Mouse (Mus musculus): Measurements from ENCODE around the gene Aldh1l1. TPM values are rescaled to one million over a fixed set of nuclear protein-coding genes. Genes with fewer than 3 reads are reported as not detected.

Aldh1l1 gene
- total RNA-seq, 2 experiments from 2014 or later, result 42.9 to 45.0 TPM

DNA sequence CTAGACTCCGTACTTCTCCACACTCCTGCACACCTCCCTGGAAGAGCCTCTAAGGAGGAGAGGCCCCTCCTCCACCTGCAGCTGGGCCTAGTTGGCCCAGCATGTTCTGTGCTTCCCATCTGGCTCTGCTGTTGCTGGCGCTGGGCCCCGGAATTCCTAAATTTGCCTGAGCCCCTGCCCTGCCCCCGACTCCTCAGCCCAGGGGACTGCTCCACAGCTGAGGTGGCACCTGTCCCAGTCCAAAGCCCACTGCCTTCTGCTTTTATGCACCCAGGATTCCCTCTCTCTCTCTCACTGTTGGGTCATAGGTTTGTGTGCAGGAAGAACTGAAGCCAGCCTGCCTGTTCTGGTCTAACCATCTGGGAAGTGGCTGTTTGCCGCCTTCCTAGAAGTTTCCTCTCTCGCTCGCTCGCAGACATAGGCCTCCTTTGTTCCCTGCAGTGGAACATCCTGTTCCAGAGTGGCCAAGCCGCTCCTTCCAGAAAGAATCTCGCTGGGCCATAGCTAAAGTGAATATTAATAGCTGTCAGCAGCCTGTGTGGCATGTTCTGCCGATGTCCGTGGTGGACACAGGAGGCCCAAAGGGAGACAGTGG lies 15.2 kb upstream of the Aldh1l1 start:
- DNase-seq (ENCODE audit: low spot score in 2 of 2), result peak; percentile 71 to 76

DNA sequence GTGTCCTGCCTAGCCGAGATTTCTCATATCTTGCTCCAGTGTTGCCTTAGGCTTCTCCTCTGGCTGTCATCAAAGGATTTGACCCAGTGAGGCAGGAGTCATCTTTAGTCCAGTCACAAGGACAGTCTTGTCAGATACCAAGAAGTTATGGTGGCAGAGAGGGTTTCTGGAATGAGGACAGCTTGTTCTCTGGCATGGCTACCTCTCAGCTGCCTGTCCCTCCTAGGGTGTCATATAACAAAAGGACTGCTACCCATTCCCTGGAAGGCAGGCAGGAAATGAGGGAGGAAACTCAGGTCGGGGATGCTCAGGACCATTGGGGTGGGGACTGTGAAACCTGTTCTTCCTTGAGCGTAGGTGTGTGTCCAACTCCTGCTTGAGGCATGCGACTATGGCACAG lies 14.1 kb upstream of the Aldh1l1 start:
- DNase-seq (ENCODE audit: low spot score in 2 of 2), result no peak

DNA sequence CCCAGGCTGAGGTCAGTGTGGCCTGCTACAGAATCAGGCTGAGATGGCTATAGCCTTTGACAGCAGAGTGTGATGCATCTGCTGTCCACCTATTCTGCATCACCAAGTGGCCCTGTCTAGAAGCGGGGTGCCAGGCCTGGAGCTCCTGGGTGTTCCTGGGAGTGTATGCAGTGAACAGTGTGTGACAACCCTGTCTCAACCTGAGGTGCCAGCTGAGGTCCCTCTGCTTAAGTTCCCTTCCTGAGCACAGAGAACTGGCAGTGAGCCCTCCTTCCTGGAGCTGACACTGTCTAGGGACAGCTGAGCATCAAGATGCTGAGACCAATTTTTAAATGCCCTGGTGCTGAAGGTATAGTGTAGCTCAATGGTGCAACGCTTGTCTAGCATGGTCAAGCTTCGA lies 13.5 kb upstream of the Aldh1l1 start:
- DNase-seq (ENCODE audit: low spot score in 2 of 2), result no peak

DNA sequence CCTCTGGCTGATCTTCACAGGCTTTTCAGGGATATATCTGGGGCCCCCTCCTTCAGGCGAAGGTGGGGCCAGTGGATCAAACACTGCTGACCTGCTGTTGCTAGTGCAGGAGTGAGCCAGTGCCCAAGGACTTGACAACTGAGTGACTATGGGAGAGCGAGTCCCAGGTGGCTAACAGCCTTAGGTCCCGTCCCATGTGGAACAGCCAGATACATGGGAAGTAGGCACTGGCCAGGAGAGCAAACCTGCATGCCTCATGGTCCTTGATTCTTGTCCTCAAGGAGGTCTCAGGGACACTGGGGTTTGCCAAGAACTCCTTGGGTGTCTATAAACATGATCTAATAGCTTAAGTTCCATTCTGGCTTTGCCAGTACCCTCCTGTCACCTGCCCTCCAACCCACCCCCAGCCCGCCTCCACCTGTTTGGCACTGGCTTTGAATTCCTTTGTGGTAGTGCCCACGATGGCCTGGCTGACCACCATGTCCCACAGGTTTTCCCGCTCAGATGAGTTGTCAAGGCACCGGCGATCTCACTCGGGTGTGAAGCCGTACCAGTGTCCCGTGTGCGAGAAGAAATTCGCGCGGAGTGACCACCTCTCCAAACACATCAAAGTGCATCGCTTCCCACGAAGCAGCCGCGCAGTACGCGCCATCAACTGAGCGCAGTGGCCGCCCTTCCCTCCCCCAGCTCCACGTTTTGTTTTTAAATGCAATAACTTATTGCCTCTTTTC lies 12.4 kb upstream of the Aldh1l1 start:
- no peak for DNase-seq (ENCODE audit: low spot score in 2 of 2)

DNA sequence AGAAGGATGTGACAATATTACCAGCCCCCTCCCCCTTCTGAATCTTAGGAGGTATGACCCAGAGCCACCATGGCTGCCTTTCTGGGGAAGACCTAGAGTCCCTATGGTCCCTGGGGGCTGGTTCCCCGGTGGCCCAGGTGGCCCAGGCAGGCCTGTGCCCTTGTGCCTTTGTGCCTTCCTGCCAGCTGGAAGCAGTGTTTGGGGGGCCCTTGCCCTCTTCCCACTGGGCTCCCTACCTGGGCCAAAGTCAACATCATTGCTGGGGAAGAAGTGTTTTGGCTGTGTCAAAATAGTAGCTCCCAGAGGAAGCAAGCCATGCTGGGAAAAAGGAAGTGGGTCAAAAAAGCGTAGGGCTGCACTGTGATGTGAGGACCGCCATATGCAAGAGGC lies 11.9 kb upstream of the Aldh1l1 start:
- no peak for DNase-seq (ENCODE audit: low spot score in 2 of 2)

DNA sequence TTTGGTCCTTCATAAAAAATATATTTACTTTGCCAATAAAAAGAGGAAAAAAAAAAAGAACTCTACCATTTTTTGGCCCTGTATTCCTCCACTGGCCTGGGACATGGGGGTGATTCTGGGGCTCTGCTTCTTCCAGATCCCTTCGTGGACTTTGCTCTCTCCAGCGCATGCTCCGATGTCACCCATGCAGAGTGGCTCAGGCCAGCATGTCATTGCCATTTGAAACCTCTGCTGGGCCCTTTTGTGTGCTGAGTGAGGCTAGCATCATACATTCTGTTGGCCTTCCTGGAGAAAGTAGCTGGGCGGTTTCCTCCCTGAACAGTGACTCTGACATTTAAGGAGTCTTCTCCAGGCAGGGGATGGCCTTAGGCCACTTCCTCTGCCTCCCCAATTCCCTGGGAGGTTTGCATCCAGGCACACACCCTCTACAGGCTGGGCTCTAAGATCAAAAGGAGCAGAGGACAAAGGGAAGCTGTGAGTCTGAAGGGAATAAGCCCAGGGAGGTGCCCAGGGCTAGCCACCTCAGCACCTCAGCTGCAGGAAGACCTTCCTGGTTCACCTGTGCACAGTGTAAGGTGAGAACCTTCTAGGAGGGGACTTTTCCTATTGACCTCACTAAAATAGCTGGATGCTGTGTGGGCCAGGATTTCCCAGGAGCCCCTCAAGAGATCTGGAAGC lies 10.9 kb upstream of the Aldh1l1 start:
- no peak for DNase-seq (ENCODE audit: low spot score in 2 of 2)

DNA sequence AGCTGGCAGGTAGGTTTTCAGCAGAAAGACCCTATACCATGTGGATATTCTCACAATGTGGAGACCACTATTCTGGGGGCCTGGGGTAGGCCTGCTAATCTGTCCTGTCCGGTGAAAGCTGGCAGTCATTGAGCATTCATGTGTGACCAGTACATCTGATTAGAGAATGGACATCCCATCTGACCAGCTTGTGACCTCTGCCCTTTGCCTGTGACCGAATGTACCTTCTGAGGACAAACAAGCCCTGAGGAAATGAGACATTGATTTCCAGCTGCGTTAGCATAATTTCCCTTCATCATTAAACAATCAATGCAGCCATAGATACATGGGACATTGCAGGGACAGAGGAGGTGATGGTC lies 10.4 kb upstream of the Aldh1l1 start:
- DNase-seq (ENCODE audit: low spot score in 2 of 2), result no peak

DNA sequence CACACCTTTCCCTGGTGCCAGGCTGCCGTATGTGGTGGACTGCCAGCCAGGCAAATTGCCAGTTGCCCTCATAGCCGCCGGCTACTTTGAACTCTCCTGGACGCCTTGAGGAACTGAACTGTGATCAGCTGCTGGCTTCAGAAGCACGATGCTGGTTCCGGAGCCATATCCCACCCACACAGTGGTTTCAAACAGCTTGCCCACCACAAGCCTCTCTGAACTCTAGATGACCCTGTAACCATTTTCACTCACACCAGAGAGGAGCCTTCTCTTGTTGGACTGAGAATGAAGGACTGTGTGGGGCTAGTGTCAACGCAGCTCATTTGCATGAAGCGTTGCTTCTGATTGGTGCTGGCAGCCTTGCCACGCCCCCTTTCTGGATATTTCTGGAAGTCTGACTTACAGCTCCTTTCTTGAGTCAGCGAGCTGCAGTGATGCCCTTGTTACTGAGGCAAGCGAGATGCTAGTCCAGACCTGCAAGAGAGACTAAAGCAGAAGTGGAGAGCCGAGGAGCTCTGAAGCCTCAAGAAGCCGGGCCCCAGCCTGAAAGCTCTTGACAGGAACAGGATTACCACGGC lies 9.2 kb upstream of the Aldh1l1 start:
- DNase-seq (ENCODE audit: low spot score in 2 of 2), result peak in 1 of 2 experiments; percentile 22

DNA sequence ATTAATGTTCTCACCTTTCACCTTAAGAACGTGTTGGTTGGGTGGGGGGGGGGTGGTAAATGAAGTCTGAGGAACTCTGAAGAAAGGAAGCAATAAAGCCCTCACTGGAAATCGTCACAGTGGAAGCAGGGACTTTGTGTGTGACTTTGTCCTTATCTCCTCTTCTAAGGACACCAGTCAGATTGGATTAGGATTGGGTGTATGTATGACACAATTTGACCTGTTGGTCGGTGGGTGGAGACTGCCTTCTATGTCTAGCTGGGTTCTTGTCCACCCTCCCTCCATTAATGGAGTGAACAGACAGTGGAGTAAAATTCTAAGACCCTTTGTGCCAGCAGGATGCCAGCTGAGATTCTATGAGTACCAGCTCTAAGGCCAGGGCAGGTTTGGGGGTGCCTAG lies 2.0 kb upstream of the Aldh1l1 start:
- no peak for DNase-seq (ENCODE audit: low spot score in 2 of 2)

DNA sequence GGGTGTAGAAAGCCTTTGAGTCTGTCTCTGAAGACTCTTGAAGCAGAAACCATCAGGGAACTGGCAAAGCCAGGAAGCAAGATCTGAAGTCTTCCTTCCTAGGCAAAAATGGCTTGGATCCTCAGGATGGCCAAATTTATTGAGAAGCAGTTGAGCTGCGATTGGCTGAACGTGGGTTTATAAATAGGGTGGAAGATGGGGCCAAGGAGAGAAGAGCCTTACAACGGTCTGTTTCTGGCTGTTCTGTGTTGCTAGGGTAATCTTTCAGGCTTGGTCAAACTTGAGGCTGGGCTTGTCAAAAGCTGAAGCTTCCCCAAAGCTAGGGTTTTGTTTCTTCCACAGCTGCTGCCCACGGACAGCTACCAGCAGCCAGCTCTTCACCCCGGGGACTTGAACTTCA lies 1.4 kb upstream of the Aldh1l1 start:
- no peak for DNase-seq (ENCODE audit: low spot score in 2 of 2)

DNA sequence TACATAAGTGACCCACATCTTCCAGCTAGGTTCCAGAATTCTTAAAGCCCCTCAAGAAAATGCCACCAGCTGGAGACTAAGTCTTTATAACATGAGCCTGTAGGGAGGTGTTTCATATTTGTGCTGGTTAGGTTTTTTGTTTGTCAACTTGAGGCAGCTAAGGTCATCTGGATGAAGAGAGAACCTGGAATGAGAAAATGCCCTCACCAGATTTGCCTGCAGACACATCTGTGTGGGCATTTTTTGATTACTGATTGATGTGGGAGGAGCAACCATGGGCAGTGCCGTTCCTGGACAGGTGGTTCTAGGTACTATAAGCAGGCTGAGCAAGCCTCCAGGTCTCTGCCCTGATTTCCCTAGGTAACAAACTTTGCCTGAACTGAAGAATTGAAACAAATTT lies 1.3 kb downstream of the Aldh1l1 start:
- DNase-seq (ENCODE audit: low spot score in 2 of 2), result no peak

DNA sequence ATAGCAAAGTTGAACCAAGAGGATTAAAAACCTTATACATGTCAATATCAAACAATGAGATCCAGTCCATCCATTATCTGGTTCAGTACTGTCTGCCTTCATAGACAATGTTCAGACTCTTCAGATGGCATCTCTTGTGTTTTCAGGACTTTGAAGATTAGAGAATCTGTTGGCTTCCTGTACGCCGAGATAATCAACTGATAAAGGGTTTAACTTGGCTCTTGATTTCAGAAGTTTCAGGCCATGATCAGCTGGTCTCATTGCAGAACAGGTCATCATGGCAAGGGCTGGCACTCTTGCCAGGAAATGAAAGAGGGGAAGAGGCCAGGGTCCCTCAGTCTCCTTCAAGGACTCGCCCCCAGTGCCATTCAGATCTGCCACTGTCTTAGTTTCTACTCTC lies 3.3 kb downstream of the Aldh1l1 start:
- DNase-seq (ENCODE audit: low spot score in 2 of 2), result no peak

DNA sequence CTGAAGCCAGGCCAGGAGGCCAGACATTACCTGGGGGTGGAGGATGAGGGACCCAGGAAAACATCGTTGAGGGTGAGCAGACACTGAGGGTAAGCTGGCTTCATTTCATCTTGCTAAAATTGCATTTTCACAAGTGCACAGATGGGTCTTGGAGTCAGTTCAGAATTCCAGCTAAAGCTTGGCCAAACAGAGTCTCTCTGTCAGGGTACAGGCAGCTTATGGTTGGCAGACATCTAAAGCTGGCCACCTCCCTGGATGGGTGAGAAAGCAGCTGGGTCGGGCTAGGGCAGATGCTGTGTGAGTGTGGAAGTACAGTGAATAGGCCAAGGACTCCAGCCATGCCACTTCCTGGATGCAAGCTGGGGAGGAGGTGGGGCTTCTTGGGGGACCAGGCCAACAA lies 4.7 kb downstream of the Aldh1l1 start:
- peak; percentile 41 to 73 for DNase-seq (ENCODE audit: low spot score in 2 of 2)

DNA sequence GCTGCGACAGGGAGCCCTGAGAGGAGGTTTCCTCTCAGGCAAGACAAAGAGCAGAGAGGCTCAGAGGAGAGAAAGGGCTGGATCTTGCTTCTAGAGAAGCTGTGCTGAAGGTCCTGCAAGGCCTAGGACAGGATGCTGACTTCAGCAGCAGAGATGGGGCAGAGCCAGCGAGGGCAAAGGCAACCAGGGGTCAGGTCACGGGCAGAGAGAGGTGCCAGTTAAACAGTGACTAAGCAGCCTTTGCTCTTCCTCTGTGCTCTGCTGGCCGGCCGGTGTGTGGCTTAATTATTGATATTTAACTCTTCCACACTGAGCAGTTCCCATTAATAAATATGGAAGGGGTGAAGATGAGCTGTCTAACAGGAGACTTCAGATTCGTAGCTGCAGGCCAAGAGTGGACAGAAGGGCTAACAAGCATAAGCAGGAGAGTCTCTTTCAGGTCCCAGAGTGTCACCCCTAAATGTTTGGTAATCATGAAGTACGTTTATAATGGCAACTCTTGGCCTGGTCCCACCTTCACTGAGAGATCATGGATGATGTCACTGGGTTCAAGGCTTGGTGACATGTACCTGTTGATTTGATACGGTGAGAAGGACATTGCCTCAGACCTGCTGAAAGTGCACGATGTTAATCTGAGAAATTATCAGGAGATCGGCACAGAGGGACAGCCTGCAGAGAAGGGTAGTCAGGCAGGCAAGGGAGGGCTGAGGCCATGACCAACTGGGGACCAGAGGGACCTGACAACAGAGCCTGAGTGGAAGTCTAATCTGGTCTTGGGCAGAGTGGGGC lies 5.9 kb downstream of the Aldh1l1 start:
- no peak for DNase-seq (ENCODE audit: low spot score in 2 of 2)

DNA sequence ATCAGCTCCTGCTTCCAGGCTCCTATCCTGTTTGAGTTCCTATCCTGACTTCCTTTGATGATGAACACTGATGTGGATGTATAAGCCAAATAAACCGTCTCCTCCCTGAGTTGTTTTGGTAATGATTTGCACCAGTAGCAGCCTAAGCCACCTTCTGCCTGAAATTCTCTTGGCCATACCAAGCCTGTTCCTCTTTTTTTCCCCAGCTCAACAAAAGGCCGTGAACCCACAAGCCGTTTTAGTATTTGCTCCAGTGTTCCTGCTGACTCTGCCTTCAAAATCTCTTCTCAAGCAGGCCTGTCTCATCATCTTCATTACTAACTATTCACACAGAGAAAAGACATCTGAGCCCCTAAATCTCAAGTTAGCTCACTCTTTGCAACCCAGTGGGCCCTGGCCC lies 7.9 kb downstream of the Aldh1l1 start:
- DNase-seq (ENCODE audit: low spot score in 2 of 2), result no peak

DNA sequence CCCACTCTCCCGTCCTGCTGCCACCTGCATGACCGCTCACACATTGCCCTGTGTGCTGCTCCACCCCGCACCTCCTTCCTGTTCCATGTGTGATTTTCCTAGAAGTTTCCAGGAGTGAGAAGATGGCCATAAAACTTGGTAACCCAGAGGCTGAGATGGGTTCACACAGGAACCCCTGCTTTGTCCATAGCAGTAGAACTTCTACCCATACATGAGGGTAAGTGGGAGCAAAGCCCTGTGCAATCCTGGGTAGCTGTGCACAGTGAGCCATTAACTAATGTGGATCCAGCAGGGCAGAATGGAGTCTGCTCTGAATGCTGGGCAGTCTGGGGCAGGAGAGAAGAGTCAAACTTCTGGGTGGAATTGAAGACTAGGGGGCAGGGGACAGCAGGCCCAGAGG lies 8.3 kb downstream of the Aldh1l1 start:
- DNase-seq (ENCODE audit: low spot score in 2 of 2), result no peak

DNA sequence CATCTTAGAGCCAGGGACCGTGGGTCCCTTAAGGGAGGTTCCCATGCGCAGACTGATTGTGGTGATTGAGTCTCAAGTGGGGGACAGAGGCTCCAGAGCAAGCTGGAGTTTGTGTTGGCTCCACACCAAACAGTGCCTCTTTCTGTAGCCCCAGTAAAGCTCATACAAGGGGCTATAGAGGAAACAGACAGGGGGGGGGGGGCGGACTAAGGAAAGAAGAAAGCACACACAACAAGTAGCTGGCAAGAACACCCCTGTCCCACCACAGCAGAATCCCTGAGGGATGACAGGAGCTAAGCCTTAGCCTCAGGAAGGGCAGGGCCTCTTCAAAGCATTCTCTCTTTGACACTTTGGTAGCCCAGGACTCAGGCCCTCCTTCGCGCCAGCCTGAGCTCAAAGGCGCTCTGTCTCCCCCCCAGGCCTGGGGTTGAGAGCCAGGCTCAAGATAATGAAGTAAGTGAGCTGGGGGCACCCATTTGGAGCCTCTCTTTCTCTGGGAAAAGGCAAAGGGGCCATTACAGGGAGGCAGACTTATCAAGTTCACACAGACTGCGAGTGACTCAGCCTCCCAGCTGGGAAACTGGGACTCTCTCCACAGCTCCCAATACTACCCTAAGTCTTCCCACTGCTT lies 9.2 kb downstream of the Aldh1l1 start:
- DNase-seq (ENCODE audit: low spot score in 2 of 2), result peak; percentile 24 to 36

DNA sequence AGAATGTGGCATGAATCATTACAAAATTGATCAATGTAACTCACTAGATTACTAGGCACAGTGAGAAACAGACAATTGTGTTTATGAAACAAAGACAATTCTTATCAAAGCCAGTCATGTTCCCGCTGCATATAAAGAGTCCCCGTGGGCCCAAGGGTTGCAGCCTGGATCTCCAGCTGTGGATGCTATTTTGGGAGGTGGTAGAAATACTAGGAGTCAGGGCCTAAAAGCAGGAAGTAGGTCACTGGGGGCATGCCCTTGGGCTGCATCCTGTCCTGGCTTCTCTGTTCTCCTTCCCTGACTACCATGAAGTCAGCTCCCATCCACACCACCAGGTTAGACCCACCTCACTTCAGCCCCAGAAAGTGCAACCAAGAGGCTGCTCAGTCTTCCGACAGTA lies 10.0 kb downstream of the Aldh1l1 start:
- DNase-seq (ENCODE audit: low spot score in 2 of 2), result no peak

DNA sequence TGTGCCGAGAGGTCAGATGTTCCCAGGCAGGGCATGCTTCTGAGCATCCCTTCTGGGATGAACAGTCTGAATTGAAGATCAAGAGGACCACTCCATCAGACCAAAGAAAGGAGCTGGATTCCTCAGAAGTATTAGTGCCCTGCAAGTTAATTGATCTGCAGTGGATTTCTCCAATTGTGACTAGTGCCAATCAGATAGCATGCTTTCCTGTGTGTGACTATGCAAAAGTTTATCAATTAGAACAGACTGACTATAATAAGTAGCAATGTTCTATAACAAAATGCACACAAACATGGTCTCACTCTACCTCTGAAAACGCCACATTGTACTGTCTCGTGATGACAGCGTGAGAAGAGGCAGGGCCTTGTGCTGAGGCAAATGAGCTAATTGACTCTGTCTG lies 13.3 kb downstream of the Aldh1l1 start:
- no peak for DNase-seq (ENCODE audit: low spot score in 2 of 2)

DNA sequence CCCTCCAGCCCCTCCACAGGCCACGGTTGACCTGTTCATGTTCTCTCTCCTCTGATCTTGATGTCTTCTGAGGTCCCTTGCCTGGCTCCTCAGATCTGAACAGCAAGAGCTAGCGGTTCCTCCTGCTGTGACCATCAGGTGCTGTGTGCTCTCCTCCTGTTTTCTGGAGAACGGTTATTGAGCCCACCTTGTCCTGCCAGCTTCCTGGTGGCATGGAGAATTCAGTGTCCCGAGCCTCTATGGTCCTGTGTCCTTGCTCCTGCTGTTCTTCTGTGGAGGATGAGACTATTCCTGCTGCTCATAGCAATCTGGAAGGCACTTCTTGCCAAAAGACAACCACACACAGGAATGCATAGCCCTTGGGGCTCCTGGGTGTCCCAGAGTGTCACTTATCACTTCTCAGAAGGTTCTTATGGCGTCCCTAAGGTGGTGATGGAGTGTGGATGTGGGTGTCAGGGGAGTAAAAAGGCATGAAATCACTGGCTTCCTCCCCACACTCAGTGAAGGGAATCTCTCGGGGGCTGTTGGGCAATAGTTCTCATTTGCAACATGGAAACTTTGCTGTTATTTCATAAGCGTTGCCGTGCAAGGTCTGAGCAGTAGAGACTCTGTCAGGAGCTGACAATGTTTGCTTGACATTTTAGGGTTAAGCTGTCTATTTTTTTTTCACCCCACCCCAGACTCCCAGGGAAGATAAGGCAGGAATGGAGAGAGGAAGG lies 15.2 kb downstream of the Aldh1l1 start:
- no peak for DNase-seq (ENCODE audit: low spot score in 2 of 2)
